Mouse (Mus musculus): ENCODE measurements around the gene Olfr135. TPM values are rescaled to one million over a fixed set of nuclear protein-coding genes. Genes with fewer than 3 reads are reported as not detected.

Gene Olfr135
- not detected for polyA plus RNA-seq (2014; fragmentation: Illumina TruSeq; extraction: RNeasy Lipid Tissue Mini Kit (QIAGEN cat#74804); ENCODE audit: low replicate concordance)

DNA sequence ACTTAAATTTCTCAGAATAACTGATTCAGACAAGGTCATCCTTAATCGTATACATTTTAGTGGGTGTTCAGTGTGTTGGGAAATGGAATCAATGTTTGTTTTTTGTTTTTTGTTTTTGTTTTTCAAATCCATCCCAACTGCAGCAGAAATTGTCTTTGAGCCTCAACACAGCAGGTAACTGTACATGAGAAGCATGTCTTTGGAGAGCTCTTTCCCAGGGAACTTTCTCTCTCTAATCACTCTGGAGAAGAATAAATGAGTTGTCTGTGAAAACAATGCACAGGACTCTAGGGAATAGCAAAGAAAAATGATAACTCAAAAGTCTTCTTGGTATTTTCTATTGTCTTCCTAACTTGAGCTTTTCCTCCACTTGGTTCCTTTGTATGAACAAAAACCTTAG lies at the start of gene Olfr135:
TSS of gene Olfr135 (plus strand) at position 301 of the 400 bp plus-strand sequence.

DNA sequence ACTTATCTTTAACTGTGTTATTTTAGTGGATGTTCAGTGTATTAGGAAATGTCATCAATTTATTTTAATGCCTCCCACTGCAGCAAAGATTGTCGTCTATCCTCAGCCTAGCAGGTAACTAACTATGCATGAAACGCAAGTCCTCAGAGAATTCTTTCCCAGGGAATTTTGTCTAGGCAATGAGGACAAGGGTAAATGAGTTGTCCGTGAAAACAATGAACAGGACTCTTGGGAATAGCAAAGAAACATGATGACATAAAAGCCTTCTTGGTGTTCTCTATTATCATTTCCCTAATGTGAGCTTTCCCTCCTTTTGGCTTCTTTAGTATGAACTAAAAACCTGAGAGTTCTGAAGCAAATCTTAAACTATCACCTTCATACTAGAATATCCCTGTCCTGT lies 33.0 kb upstream of the Olfr135 start, which contains the start of gene Olfr134:
TSS of gene Olfr134 (plus strand) at position 301 of the 400 bp plus-strand sequence.

Other genes with a start within 250 kb of the Olfr135 start
- not detected for gene Olfr129, start 144.3 kb upstream of the Olfr135 start, polyA plus RNA-seq (2014; fragmentation: Illumina TruSeq; extraction: RNeasy Lipid Tissue Mini Kit (QIAGEN cat#74804); ENCODE audit: low replicate concordance)
- gene Olfr130, start 140.4 kb upstream of the Olfr135 start, polyA plus RNA-seq (2014; fragmentation: Illumina TruSeq; extraction: RNeasy Lipid Tissue Mini Kit (QIAGEN cat#74804); ENCODE audit: low replicate concordance) = not detected
- not detected for gene Olfr131, start 115.6 kb upstream of the Olfr135 start, polyA plus RNA-seq (2014; fragmentation: Illumina TruSeq; extraction: RNeasy Lipid Tissue Mini Kit (QIAGEN cat#74804); ENCODE audit: low replicate concordance)
- not detected for gene Olfr132, start 69.8 kb upstream of the Olfr135 start, polyA plus RNA-seq (2014; fragmentation: Illumina TruSeq; extraction: RNeasy Lipid Tissue Mini Kit (QIAGEN cat#74804); ENCODE audit: low replicate concordance)
- not detected for gene Olfr133, start 59.1 kb upstream of the Olfr135 start, polyA plus RNA-seq (2014; fragmentation: Illumina TruSeq; extraction: RNeasy Lipid Tissue Mini Kit (QIAGEN cat#74804); ENCODE audit: low replicate concordance)
- gene Olfr134, start 32.9 kb upstream of the Olfr135 start, polyA plus RNA-seq (2014; fragmentation: Illumina TruSeq; extraction: RNeasy Lipid Tissue Mini Kit (QIAGEN cat#74804); ENCODE audit: low replicate concordance) = not detected
- not detected for gene Olfr138, start 56.7 kb downstream of the Olfr135 start, polyA plus RNA-seq (2014; fragmentation: Illumina TruSeq; extraction: RNeasy Lipid Tissue Mini Kit (QIAGEN cat#74804); ENCODE audit: low replicate concordance)
- not detected for gene Olfr137, start 103.2 kb downstream of the Olfr135 start, polyA plus RNA-seq (2014; fragmentation: Illumina TruSeq; extraction: RNeasy Lipid Tissue Mini Kit (QIAGEN cat#74804); ENCODE audit: low replicate concordance)
- gene Olfr136, start 125.5 kb downstream of the Olfr135 start, polyA plus RNA-seq (2014; fragmentation: Illumina TruSeq; extraction: RNeasy Lipid Tissue Mini Kit (QIAGEN cat#74804); ENCODE audit: low replicate concordance) = not detected
- not detected for gene Esp36, start 215.8 kb downstream of the Olfr135 start, polyA plus RNA-seq (2014; fragmentation: Illumina TruSeq; extraction: RNeasy Lipid Tissue Mini Kit (QIAGEN cat#74804); ENCODE audit: low replicate concordance)

All from small intestine, adult 10 weeks (tissue).